Mouse (Mus musculus) B cell, adult 2 months (primary cell): ENCODE measurements around the gene Fam168a.

Source experiments
- DNase-seq, 2 experiments: peaks; one replicate each; pipeline ENCODE4 v3.0.0; 2022

Gene Fam168a

GRCm38 (mm10) chr7:100873197-100873596, 166.8 kb downstream of the Fam168a start:
- DNase-seq = no peak

GRCm38 (mm10) chr7:100875822-100876221, 169.4 kb downstream of the Fam168a start:
- no peak for DNase-seq

GRCm38 (mm10) chr7:100876293-100876692, 169.9 kb downstream of the Fam168a start:
- no peak for DNase-seq

GRCm38 (mm10) chr7:100876771-100877170, 170.3 kb downstream of the Fam168a start:
- no peak for DNase-seq

- peak; percentile 77 to 79 for DNase-seq
Measured at GRCm38 (mm10) chr7:100879595-100879994, 173.2 kb downstream of the Fam168a start.

GRCm38 (mm10) chr7:100881531-100881930, 175.1 kb downstream of the Fam168a start:
- DNase-seq = no peak

GRCm38 (mm10) chr7:100881950-100882349, 175.5 kb downstream of the Fam168a start:
- no peak for DNase-seq

- DNase-seq = no peak
Measured at GRCm38 (mm10) chr7:100884460-100884859, 178.0 kb downstream of the Fam168a start.

- peak; percentile 84 to 86 for DNase-seq
Measured at GRCm38 (mm10) chr7:100886535-100886934, 180.1 kb downstream of the Fam168a start.
